Mouse (Mus musculus): ENCODE results near the gene Large2.

Gene Large2

GRCm38 (mm10) chr2:92371971-92372690, 2.5 kb downstream of the Large2 start:
- no peak for DNase-seq (ENCODE audit: low read depth in 1 of 2, low spot score in 2 of 2)

- no peak for DNase-seq (ENCODE audit: low read depth in 1 of 2, low spot score in 2 of 2)
These were observed 3.6 kb downstream of the Large2 start for GRCm38 (mm10) chr2:92370821-92371805.

- DNase-seq (ENCODE audit: low read depth in 1 of 2, low spot score in 2 of 2) = no peak
These were observed 4.3 kb downstream of the Large2 start for GRCm38 (mm10) chr2:92370375-92370774.

- DNase-seq (ENCODE audit: low read depth in 1 of 2, low spot score in 2 of 2) = no peak
These were observed 7.2 kb downstream of the Large2 start for GRCm38 (mm10) chr2:92367383-92368029.

GRCm38 (mm10) chr2:92365568-92365967, 9.1 kb downstream of the Large2 start:
- no peak for DNase-seq (ENCODE audit: low read depth in 1 of 2, low spot score in 2 of 2)

- DNase-seq (ENCODE audit: low read depth in 1 of 2, low spot score in 2 of 2) = no peak
These were observed 10.6 kb downstream of the Large2 start for GRCm38 (mm10) chr2:92364086-92364485.

- DNase-seq (ENCODE audit: low read depth in 1 of 2, low spot score in 2 of 2) = no peak
These were observed 12.0 kb downstream of the Large2 start for GRCm38 (mm10) chr2:92362571-92363228.

GRCm38 (mm10) chr2:92361795-92362194, 12.9 kb downstream of the Large2 start:
- DNase-seq (ENCODE audit: low read depth in 1 of 2, low spot score in 2 of 2) = no peak

GRCm38 (mm10) chr2:92360893-92361292, 13.8 kb downstream of the Large2 start:
- no peak for DNase-seq (ENCODE audit: low read depth in 1 of 2, low spot score in 2 of 2)

- DNase-seq (ENCODE audit: low read depth in 1 of 2, low spot score in 2 of 2) = no peak
These were observed 14.4 kb downstream of the Large2 start for GRCm38 (mm10) chr2:92360186-92360823.

- no peak for DNase-seq (ENCODE audit: low read depth in 1 of 2, low spot score in 2 of 2)
These were observed 15.4 kb downstream of the Large2 start for GRCm38 (mm10) chr2:92359301-92359700.

- DNase-seq (ENCODE audit: low read depth in 1 of 2, low spot score in 2 of 2) = no peak
These were observed 20.4 kb downstream of the Large2 start for GRCm38 (mm10) chr2:92354224-92354623.

- DNase-seq (ENCODE audit: low read depth in 1 of 2, low spot score in 2 of 2) = no peak
These were observed 21.3 kb downstream of the Large2 start for GRCm38 (mm10) chr2:92353402-92353801.

- no peak for DNase-seq (ENCODE audit: low read depth in 1 of 2, low spot score in 2 of 2)
These were observed 24.0 kb downstream of the Large2 start for GRCm38 (mm10) chr2:92350686-92351085.

GRCm38 (mm10) chr2:92349589-92350425, 24.9 kb downstream of the Large2 start:
- no peak for DNase-seq (ENCODE audit: low read depth in 1 of 2, low spot score in 2 of 2)

- no peak for DNase-seq (ENCODE audit: low read depth in 1 of 2, low spot score in 2 of 2)
These were observed 27.5 kb downstream of the Large2 start for GRCm38 (mm10) chr2:92347191-92347590.

- DNase-seq (ENCODE audit: low read depth in 1 of 2, low spot score in 2 of 2) = no peak
These were observed 32.3 kb downstream of the Large2 start for GRCm38 (mm10) chr2:92342418-92342817.

GRCm38 (mm10) chr2:92331871-92332270, 42.8 kb downstream of the Large2 start:
- no peak for DNase-seq (ENCODE audit: low read depth in 1 of 2, low spot score in 2 of 2)

- no peak for DNase-seq (ENCODE audit: low read depth in 1 of 2, low spot score in 2 of 2)
These were observed 43.3 kb downstream of the Large2 start for GRCm38 (mm10) chr2:92331410-92331809.

- DNase-seq (ENCODE audit: low read depth in 1 of 2, low spot score in 2 of 2) = no peak
These were observed 43.8 kb downstream of the Large2 start for GRCm38 (mm10) chr2:92330840-92331239.

Data from monocyte, adult 2 months (primary cell).